Mouse (Mus musculus): ENCODE data around the gene Mdp1. TPM values are rescaled to one million over a fixed set of nuclear protein-coding genes. Genes with fewer than 3 reads are reported as not detected.

Mdp1 gene
- polyA plus RNA-seq (2012; rRNA removed): 46.8 and 47.9 TPM in 2 replicates

DNA sequence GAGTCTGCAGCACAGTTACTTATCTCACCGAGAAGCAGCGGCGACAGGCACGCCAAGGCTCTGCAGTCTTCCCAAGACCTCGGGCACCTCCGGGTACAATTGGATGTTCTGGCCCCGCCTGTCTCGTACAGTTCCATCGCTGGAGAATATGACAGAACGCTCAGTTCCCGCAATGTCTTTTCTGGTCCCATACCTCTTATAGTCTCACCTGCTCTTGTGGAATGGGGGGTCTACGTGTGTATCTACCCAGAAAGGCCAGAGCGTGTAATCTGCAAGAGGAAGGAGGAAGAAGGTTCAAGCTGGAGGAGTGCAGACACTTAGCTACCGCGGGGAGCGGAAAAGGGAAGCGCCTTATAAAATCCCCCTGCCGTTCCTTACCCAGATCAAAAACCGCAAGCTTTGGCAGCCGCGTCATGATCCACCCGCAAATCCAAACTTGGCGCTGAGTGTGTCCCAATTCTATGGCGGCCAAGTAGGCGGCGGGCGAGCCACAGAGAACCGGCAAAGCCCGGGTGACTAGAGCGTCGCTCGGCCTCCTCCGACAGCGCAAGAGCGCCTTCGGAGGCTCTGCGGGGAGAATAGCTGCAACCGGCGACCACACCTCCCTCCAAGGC lies at the start of gene Mdp1:
TSS of gene Mdp1 (minus strand) at position 549 of the 614 bp plus-strand sequence.
- peak within 1 kb of the TSS; percentile 88 for H3K4me3 ChIP-seq (ENCODE audit: insufficient read depth, low read length)
- TF ChIP-seq CTCF (IDR thresholded peaks at IDR 0.05; ENCODE audit: extremely low read depth, insufficient read depth, low read length) (peak; percentile 42), POLR2A (IDR thresholded peaks at IDR 0.05; ENCODE audit: extremely low read depth, insufficient read depth, low read length) (peak; percentile 15; the same call in 1 of the 2 replicates)
- H3K4me1 ChIP-seq (ENCODE audit: control insufficient read depth, insufficient read depth, low read length): no peaks in the 10 kb centered on the region
- peak within 1 kb of the TSS; percentile 54 for H3K27ac ChIP-seq (ENCODE audit: insufficient read depth, low read length)

DNA sequence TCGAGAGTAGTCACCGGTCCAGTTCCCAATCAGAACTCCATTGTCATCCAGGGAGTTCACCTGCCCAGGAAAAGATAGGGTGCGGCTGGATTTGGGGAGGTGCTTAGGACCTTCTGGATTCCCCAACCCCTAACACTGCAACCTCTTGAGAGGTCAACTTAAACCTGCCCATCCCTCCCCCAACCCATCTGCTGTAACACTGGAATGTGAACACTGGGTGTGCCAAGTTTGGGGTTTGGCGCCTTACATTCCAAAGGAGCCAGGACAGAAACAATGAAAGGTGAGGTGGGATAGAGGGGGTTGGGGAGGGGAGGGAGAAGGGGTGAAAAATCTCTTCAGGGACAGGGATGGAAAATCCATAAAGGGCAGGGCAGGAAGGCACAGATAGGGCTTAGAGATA lies 49.2 kb upstream of the Mdp1 start:
- H3K4me1 ChIP-seq (ENCODE audit: control insufficient read depth, insufficient read depth, low read length): no peaks in the 10 kb centered on the region
- no peak overlapping the region for H3K27ac ChIP-seq (ENCODE audit: insufficient read depth, low read length)
- H3K4me3 ChIP-seq (ENCODE audit: insufficient read depth, low read length): no peak overlapping the region
- TF ChIP-seq POLR2A (IDR thresholded peaks at IDR 0.05; ENCODE audit: extremely low read depth, insufficient read depth, low read length) (no peak), CTCF (IDR thresholded peaks at IDR 0.05; ENCODE audit: extremely low read depth, insufficient read depth, low read length) (no peak)

GRCm38 (mm10) chr14:55707397-55707796 lies 47.1 kb upstream of the Mdp1 start:
- no peak for TF ChIP-seq POLR2A (IDR thresholded peaks at IDR 0.05; ENCODE audit: extremely low read depth, insufficient read depth, low read length)
- no peak for TF ChIP-seq CTCF (IDR thresholded peaks at IDR 0.05; ENCODE audit: extremely low read depth, insufficient read depth, low read length)
- Histone ChIP-seq H3K4me3 (ENCODE audit: insufficient read depth, low read length) (no peak overlapping the region), H3K4me1 (ENCODE audit: control insufficient read depth, insufficient read depth, low read length) (no peaks in the 10 kb centered on the region), H3K27ac (ENCODE audit: insufficient read depth, low read length) (no peak overlapping the region)

DNA sequence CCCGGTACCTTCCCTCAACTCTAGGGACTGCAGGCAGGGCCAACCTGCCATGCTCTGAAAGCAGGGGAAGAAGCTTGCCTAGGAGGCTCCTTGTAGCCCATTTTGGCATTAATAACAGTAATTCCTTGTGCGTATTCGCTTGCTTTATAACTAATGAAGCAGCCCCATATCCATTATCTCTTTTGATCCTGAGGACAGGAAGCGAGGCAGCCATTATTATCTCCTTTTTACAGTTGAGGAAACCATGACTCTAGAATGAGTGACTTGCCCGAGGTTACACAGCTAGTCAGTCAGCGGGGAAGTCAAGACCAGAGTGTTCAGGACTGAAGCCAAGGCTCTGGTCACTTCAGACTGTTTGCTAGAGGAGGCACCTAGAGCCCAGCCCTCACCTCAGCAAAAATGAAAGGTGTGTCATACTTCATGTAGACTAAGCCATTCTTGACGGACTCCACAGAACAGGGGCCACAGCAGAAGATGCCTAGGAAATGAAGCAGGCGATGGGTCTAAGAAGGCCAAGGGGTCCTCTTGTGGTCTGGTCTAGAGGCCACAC lies 45.8 kb upstream of the Mdp1 start:
- TF ChIP-seq POLR2A (IDR thresholded peaks at IDR 0.05; ENCODE audit: extremely low read depth, insufficient read depth, low read length) (no peak), CTCF (IDR thresholded peaks at IDR 0.05; ENCODE audit: extremely low read depth, insufficient read depth, low read length) (no peak)
- H3K27ac ChIP-seq (ENCODE audit: insufficient read depth, low read length): no peak overlapping the region
- H3K4me1 ChIP-seq (ENCODE audit: control insufficient read depth, insufficient read depth, low read length): no peaks in the 10 kb centered on the region
- H3K4me3 ChIP-seq (ENCODE audit: insufficient read depth, low read length): no peak overlapping the region

GRCm38 (mm10) chr14:55702761-55703160 lies 42.5 kb upstream of the Mdp1 start:
- Histone ChIP-seq H3K27ac (ENCODE audit: insufficient read depth, low read length) (no peak overlapping the region), H3K4me3 (ENCODE audit: insufficient read depth, low read length) (no peak overlapping the region), H3K4me1 (ENCODE audit: control insufficient read depth, insufficient read depth, low read length) (no peaks in the 10 kb centered on the region)
- TF ChIP-seq CTCF (IDR thresholded peaks at IDR 0.05; ENCODE audit: extremely low read depth, insufficient read depth, low read length) (no peak), POLR2A (IDR thresholded peaks at IDR 0.05; ENCODE audit: extremely low read depth, insufficient read depth, low read length) (no peak)

DNA sequence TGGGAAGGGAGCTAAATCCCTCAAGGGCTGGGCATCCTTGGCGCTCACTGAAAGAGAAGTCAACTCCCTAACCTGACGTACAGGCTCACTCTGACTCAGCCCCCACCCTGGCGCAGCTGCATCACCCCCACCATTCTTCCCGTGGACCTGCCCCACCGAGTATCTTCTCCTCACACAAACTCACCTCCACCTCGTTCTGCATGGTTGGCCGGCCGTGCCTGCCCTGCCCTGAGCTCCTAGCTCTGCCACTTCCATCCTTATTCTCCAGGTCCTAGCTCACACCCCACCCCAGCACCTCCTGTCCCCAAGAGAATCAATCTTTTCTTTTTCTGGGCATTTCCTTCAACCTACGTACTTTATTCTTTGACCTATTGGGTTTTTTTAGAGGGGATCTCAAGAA lies 40.8 kb upstream of the Mdp1 start:
- TF ChIP-seq POLR2A (IDR thresholded peaks at IDR 0.05; ENCODE audit: extremely low read depth, insufficient read depth, low read length) (no peak), CTCF (IDR thresholded peaks at IDR 0.05; ENCODE audit: extremely low read depth, insufficient read depth, low read length) (no peak)
- no peak overlapping the region for H3K27ac ChIP-seq (ENCODE audit: insufficient read depth, low read length)
- H3K4me3 ChIP-seq (ENCODE audit: insufficient read depth, low read length): no peak overlapping the region
- no peaks in the 10 kb centered on the region for H3K4me1 ChIP-seq (ENCODE audit: control insufficient read depth, insufficient read depth, low read length)

- Histone ChIP-seq H3K4me3 (ENCODE audit: insufficient read depth, low read length) (no peak overlapping the region), H3K4me1 (ENCODE audit: control insufficient read depth, insufficient read depth, low read length) (no peaks in the 10 kb centered on the region; the same call in 1 of the 2 replicates), H3K27ac (ENCODE audit: insufficient read depth, low read length) (no peak overlapping the region)
- no peak for TF ChIP-seq POLR2A (IDR thresholded peaks at IDR 0.05; ENCODE audit: extremely low read depth, insufficient read depth, low read length)
- no peak for TF ChIP-seq CTCF (IDR thresholded peaks at IDR 0.05; ENCODE audit: extremely low read depth, insufficient read depth, low read length)
Measured at GRCm38 (mm10) chr14:55697226-55697625, 36.9 kb upstream of the Mdp1 start.

DNA sequence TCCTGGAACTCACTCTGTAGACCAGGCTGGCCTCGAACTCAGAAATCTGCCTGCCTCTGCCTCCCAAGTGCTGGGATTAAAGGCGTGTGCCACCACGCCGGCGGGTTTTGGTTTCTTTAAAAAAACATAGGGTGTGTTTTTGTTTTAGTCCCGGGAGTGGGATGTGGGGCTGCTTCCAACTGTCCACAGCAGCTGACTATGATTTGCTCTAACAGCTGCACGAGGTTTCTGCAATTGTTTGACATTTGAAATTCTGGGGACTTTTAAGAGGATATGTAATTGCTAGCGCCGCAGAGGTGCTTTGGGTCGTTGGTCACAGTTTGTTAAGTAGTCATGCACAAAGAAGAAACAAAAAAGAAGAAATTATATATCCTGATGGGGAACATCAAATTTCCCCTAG lies 29.1 kb upstream of the Mdp1 start:
- Histone ChIP-seq H3K27ac (ENCODE audit: insufficient read depth, low read length) (no peak overlapping the region), H3K4me3 (ENCODE audit: insufficient read depth, low read length) (no peak overlapping the region), H3K4me1 (ENCODE audit: control insufficient read depth, insufficient read depth, low read length) (no peaks in the 10 kb centered on the region; the same call in 1 of the 2 replicates)
- TF ChIP-seq POLR2A (IDR thresholded peaks at IDR 0.05; ENCODE audit: extremely low read depth, insufficient read depth, low read length): no peak
- no peak for TF ChIP-seq CTCF (IDR thresholded peaks at IDR 0.05; ENCODE audit: extremely low read depth, insufficient read depth, low read length)

GRCm38 (mm10) chr14:55682118-55682493 lies 21.8 kb upstream of the Mdp1 start:
- Histone ChIP-seq H3K4me1 (ENCODE audit: control insufficient read depth, insufficient read depth, low read length) (no peaks in the 10 kb centered on the region), H3K27ac (ENCODE audit: insufficient read depth, low read length) (no peak overlapping the region), H3K4me3 (ENCODE audit: insufficient read depth, low read length) (peak overlapping the region; percentile 48)
- TF ChIP-seq POLR2A (IDR thresholded peaks at IDR 0.05; ENCODE audit: extremely low read depth, insufficient read depth, low read length) (no peak), CTCF (IDR thresholded peaks at IDR 0.05; ENCODE audit: extremely low read depth, insufficient read depth, low read length) (no peak)
